Mouse (Mus musculus) megakaryocyte, embryonic 14.5 days (primary cell): ENCODE measurements at regions not wholly inside any gene's neighbourhood (a gene's known extent, or its start where the extent isn't known, plus 50 kb on each side); places are given as distances from the start of the nearest gene placed in this dataset.

ENCODE experiments used
- H3K27me3 ChIP-seq: replicated peaks from 2 replicates; pipeline ENCODE3; 2012; ENCODE audit warnings: inconsistent platforms
- H3K36me3 ChIP-seq: replicated peaks from 2 replicates; pipeline ENCODE3; 2012; ENCODE audit warnings: low read length, inconsistent platforms, mixed read lengths
- H3K4me1 ChIP-seq: 2 replicates; pipeline ENCODE4 v1.6.1; 2012; ENCODE audit warnings: inconsistent platforms
- H3K4me3 ChIP-seq: replicated peaks from 2 replicates; pipeline ENCODE3; 2012; ENCODE audit warnings: moderate library complexity, mild to moderate bottlenecking, inconsistent platforms
- H3K9me3 ChIP-seq: 2 replicates; pipeline ENCODE4 v1.6.1; 2012; ENCODE audit warnings: inconsistent platforms
- FLI1 ChIP-seq: IDR thresholded peaks from 2 replicates; pipeline ENCODE4 v1.6.1; 2012; ENCODE audit warnings: low read length, inconsistent platforms, mixed read lengths
- GATA1 ChIP-seq: IDR thresholded peaks from 3 replicates; pipeline ENCODE4 v1.6.1; 2012; ENCODE audit warnings: mixed read lengths, low read length, inconsistent platforms, borderline replicate concordance

- Histone ChIP-seq H3K27me3 (peaks cover 88% of the 10 kb centered on the region), H3K4me3 (peak overlapping the region; percentile 16), H3K4me1 (no peaks in the 10 kb centered on the region), H3K9me3 (no peaks in the 10 kb centered on the region), H3K36me3 (no peaks in the 10 kb centered on the region)
- TF ChIP-seq FLI1 (no peak), GATA1 (no peak)
Observed at GRCm38 (mm10) chr9:61033593-61033992, 239.3 kb downstream of the Uaca start.

DNA sequence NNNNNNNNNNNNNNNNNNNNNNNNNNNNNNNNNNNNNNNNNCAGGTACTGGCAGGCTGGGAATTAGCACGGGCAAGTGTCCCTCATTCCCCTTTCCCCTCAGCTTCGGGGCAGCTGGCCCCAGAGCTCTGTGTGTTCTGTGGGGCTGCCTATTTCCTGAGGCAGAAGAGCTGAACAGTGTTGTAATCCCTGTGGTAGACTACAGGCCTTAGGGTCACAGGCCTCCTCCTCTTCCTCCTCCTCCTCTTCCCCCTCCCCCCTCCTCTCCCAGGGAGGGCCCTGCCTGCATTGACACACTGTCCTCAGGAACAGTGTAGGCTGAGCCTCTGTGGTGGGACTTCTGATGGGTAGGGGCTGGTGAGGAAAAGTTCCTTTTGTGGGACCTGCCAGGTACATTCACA is 247.7 kb downstream of the Uaca start:
- Histone ChIP-seq H3K4me1 (no peaks in the 10 kb centered on the region), H3K9me3 (peaks cover 7% of the 10 kb centered on the region)

DNA sequence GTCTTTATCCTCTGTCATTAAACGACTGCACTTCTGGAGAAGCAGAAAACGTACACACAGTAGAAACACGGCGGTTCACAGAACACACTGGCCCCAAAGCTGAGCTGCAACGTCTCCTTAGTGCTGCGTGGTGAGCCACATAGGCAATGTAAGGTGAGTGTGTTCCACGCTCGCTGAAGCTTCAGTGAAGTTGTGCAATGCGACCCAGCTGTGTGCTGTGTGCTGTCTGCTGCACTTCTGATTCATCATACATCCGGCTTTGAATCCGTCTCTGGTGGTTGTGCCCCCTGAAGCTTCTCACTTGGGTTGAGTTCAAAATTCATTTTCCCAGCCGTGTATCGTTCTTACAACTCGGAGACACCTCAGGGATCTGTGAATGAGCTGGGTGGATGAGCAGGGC is 250.6 kb downstream of the Uaca start:
- peaks cover 7% of the 10 kb centered on the region for H3K9me3 ChIP-seq
- H3K36me3 ChIP-seq = no peaks in the 10 kb centered on the region
- TF ChIP-seq GATA1 (no peak), FLI1 (no peak)
- no peaks in the 10 kb centered on the region for H3K4me1 ChIP-seq
- no peak overlapping the region for H3K4me3 ChIP-seq
- peaks cover 73% of the 10 kb centered on the region for H3K27me3 ChIP-seq

More for the DNA sequence above, 247.7 kb downstream of the Uaca start:
- Histone ChIP-seq H3K27me3 (peaks cover 73% of the 10 kb centered on the region), H3K36me3 (no peaks in the 10 kb centered on the region), H3K4me3 (no peak overlapping the region)
- TF ChIP-seq FLI1 (no peak), GATA1 (no peak)

- TF ChIP-seq GATA1 (no peak), FLI1 (no peak)
- Histone ChIP-seq H3K4me3 (no peak overlapping the region), H3K9me3 (peaks cover 13% of the 10 kb centered on the region), H3K36me3 (no peaks in the 10 kb centered on the region), H3K4me1 (no peaks in the 10 kb centered on the region), H3K27me3 (peaks cover 68% of the 10 kb centered on the region)
Observed at GRCm38 (mm10) chr9:61046517-61046916, 252.2 kb downstream of the Uaca start.

- Histone ChIP-seq H3K27me3 (peaks cover 67% of the 10 kb centered on the region), H3K9me3 (peaks cover 18% of the 10 kb centered on the region), H3K4me1 (no peaks in the 10 kb centered on the region), H3K36me3 (no peaks in the 10 kb centered on the region), H3K4me3 (no peak overlapping the region)
- TF ChIP-seq FLI1 = no peak
- no peak for TF ChIP-seq GATA1
Observed at GRCm38 (mm10) chr9:61047289-61047688, 252.9 kb downstream of the Uaca start.

DNA sequence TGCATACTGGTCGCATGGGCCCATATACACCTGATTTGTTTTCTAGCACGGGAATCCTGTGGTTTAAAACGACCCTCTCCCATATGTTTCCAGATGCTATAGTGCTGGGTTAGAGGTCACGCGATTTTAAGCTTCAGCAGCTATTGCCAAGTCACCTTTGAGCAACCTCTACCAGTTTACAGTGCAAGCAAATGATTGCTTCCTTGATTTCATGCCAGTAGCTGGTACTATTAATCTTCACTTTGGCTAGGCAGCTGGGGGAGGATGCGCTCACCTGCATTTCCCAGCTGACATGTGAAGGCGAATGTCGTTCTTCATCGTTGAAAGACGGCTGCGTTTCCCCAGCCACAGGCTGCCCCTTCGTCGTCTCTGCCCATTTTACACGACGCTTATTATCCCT is 254.2 kb downstream of the Uaca start:
- Histone ChIP-seq H3K36me3 (no peaks in the 10 kb centered on the region), H3K9me3 (peaks cover 19% of the 10 kb centered on the region), H3K4me1 (no peaks in the 10 kb centered on the region), H3K4me3 (no peak overlapping the region), H3K27me3 (peaks cover 62% of the 10 kb centered on the region)
- no peak for TF ChIP-seq GATA1
- no peak for TF ChIP-seq FLI1

DNA sequence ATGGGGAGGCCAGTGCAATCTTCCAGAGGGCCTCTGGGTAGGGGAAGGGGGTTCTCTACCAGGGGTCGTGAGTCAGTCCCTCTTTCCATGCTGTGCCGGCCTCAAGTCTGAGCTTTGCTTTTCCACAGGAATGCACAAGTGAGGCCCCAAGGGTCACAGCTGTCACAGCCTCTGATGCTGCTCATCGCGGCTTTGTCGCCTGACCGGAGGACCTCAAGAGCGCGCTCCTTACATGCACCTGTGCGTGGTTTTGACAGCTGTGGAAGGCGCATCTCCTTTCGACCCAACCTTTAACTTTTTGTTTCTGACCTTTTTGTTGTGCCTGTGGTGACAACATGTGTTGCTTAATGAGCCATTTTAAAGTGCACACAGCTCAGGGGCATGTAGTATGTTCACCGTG is 258.3 kb downstream of the Uaca start:
- peaks cover 71% of the 10 kb centered on the region for H3K27me3 ChIP-seq
- H3K4me3 ChIP-seq = no peak overlapping the region
- H3K9me3 ChIP-seq = peaks cover 17% of the 10 kb centered on the region
- H3K36me3 ChIP-seq = no peaks in the 10 kb centered on the region
- peaks cover 19% of the 10 kb centered on the region for H3K4me1 ChIP-seq
- TF ChIP-seq GATA1 = no peak
- no peak for TF ChIP-seq FLI1

DNA sequence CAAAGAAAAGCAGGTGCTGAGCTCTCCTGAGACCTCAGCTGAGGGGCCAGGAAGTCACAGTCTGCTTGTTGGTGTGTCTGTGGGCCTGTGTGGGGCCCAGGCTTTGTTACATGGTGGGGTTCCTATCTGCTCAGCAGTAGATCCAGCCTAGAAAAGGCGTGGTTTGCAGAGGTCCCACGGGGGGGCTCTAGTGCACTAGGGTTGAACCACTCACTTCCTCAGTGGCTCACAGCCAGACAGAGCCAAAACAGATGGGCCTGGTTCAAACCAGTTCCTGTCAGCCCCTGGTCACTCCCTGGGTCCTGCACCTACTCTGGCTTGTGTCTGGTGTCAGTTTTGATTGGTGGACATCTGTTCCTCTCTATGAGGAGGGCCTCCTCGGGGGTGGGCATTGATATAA is 260.1 kb downstream of the Uaca start:
- peaks cover 23% of the 10 kb centered on the region for H3K9me3 ChIP-seq
- H3K4me1 ChIP-seq = peaks cover 27% of the 10 kb centered on the region
- TF ChIP-seq GATA1 (no peak), FLI1 (no peak)
- peaks cover 68% of the 10 kb centered on the region for H3K27me3 ChIP-seq
- H3K4me3 ChIP-seq = no peak overlapping the region
- no peaks in the 10 kb centered on the region for H3K36me3 ChIP-seq

- Histone ChIP-seq H3K4me1 (peaks cover 27% of the 10 kb centered on the region), H3K27me3 (peaks cover 70% of the 10 kb centered on the region), H3K4me3 (no peak overlapping the region), H3K9me3 (peaks cover 31% of the 10 kb centered on the region), H3K36me3 (no peaks in the 10 kb centered on the region)
- no peak for TF ChIP-seq FLI1
- TF ChIP-seq GATA1 = no peak
Observed at GRCm38 (mm10) chr9:61055392-61055791, 261.1 kb downstream of the Uaca start.

DNA sequence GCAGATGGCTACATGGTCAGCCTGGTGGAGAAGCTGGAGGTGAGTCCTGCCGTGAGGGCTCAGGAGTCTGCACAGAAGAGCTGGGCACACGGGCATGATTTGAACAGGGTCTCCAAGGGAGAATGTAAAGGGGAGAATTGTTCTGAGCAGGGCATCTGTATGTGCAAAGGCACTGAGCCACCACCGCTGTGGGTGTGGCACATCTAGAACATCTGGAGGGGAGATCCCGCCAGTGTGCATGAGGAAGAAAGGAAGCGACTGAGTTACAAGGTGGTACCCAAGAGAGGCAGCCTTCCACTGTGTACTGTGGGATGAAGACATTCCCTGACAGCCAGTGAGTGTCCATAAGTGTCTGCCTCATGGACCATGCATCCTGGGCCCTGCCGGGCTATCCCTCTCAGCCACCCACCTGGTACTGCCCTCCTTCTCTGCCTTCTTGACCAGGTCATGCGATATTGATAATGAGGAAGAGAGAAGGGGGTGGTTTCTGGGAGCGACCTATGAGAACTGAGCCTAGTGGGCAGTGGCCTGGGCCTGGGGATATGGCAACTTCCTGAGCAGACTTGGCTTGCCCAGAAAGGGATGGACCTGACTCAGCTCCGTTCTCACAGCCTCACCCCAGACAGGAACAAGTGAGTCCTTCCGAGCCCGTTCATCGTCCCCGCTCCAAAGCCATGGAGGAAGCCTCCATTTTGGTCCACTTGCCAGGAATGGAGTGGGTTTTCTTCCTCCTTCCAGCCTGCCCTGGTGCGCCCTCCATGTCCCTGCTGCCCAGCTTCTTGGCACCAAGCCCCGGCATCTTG is 261.8 kb downstream of the Uaca start:
- peaks cover 34% of the 10 kb centered on the region for H3K9me3 ChIP-seq
- H3K4me3 ChIP-seq = peak overlapping the region; percentile 46
- H3K4me1 ChIP-seq = peaks cover 27% of the 10 kb centered on the region
- TF ChIP-seq FLI1 = no peak
- no peak for TF ChIP-seq GATA1
- H3K36me3 ChIP-seq = no peaks in the 10 kb centered on the region
- H3K27me3 ChIP-seq = peaks cover 75% of the 10 kb centered on the region
